Mouse (Mus musculus) cortical plate, adult 2 months (tissue): Measurements from ENCODE around the gene Mei1.

Experiments
- CTCF ChIP-seq: fragments of 200-500 bp; IDR thresholded peaks from 2 replicates; pipeline ENCODE4 v1.5.1; 2011; ENCODE audit warnings: mild to moderate bottlenecking, control low read depth, low read length; ENCODE audit not compliant: insufficient read depth; ENCODE audit errors: extremely low read depth
- POLR2A ChIP-seq: fragments of 200-500 bp; IDR thresholded peaks from 2 replicates; pipeline ENCODE4 v1.6.1; 2011; ENCODE audit warnings: mild to moderate bottlenecking, low read length, control low read depth; ENCODE audit not compliant: insufficient read depth; ENCODE audit errors: extremely low read depth

DNA sequence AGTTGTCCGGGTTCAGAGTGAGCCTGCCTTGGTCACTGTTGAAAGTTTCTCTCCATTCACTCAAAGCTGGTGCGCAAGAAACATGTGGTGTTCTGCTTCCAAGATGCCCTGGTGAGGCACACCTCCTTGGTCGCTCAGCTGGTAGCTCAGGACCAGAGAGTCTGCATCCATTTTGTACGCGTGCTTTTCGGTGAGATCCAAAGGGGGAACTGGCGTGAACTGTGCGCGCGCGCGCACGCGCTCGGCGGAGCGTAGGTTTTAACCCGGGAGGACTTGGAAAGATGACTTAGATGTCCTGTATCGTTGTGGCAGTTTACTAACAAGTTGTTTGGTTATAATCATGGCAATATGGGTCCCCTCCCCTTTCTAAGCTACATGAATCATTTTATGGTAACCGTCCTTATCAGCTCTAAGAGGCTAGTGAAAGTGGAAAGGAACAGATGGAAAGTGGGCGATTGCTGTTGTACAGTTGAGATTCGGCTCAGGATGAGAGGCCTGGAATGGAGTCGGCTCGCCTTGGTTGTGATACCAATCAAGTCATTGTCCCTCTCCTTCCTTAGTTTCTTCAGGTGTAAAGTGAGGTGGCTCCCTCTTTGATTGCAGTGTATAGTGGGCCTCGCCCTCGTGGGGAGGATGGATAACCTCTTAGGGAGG is 2.1 kb downstream of the Mei1 start:
- TF ChIP-seq POLR2A (no peak), CTCF (no peak)
